Mouse (Mus musculus): ENCODE results near the gene Zbtb16.

Gene Zbtb16

DNA sequence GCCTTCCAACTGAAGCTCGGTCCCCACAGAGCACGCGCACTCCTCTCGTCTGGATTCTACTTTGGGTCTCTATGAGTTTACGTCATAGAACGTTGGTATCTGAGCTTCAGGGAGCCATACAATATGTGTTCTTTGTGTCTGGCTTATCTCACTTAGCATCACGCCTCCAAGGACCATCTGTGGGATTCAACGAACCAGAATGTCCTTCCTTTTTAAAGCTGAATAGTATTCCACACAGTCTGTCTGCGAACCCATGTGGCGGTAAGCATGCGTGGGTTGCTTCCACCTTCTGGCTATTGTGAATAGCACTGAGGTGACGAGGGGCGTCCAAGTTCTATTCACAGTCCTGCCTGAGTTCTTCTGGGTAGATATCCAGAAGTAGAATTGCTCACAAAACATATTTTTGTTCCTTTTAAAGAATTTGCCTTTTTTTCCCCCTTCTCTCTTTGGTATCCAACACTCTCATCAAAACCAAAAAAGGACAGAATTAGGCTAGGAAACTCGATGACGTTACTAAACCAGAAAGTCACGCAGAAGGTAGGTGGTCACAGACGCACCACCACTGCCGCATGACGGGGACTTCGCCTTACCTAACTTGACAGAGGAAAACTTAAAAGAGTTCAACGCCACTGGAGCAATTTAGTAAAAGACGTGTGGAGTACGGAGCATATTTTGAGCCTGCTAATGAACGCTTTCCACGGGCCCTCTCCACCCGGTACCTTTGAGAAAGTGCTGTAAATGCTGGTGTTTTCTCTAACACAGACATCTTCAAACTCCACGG lies 32.4 kb downstream of the Zbtb16 start:
- no peak for DNase-seq (ENCODE audit: low read depth)

DNA sequence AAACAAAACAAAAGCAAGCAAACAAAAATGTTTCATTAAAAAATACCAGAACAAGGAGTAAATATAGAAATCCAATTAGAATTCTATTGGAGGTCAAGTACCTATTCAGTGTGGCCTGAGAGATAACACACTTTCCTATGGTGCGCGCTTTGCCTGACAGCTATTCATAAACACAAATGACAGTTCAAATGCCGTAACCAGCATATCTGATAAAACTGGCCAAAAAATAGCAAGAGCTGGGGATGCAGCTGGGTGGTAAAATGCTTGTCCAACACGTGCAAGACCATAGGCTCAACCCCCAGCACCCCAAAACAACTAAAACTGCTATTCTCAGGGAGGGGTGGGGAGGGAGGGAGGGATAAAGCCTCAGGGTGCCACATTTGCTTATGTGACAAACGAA lies 33.6 kb downstream of the Zbtb16 start:
- DNase-seq (ENCODE audit: low read depth) = no peak

DNA sequence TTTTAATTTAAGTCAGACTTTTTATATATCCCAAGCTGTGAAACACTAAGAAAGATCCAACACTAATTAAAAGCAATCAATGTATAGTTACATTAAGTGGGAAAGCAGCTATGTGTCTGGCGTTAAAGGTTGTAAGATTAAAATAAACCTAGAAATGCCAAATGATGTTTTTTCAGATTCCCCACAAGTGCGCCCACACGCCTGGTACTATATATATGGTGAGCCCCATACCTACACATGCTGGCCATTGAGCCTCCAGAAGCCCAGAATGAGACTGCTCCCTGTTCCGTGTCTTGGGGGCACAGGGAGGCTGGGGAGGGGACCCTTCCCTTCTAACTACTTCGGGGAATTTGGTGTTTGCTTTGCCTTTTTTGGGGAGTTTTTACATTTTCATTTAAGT lies 34.7 kb downstream of the Zbtb16 start:
- DNase-seq (ENCODE audit: low read depth) = no peak

DNA sequence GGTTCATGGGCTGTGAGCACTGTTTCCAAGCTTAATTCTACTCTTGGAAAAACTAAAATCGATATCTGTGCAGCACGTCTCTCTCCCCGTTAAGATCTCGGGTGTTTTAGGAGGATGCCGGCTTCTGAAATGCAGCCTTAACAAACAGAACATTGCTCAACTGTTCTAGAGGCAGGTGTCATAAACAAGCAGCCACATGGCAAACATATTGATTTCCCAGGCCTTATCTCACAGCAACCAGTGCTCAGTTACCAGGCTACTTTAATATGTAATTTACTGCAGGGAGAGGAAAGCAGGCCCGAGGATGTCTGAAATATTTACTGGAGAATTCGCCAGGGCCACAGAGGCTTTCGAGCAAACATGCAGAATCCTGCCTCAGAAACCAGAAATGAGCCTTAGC lies 35.4 kb downstream of the Zbtb16 start:
- no peak for DNase-seq (ENCODE audit: low read depth)

DNA sequence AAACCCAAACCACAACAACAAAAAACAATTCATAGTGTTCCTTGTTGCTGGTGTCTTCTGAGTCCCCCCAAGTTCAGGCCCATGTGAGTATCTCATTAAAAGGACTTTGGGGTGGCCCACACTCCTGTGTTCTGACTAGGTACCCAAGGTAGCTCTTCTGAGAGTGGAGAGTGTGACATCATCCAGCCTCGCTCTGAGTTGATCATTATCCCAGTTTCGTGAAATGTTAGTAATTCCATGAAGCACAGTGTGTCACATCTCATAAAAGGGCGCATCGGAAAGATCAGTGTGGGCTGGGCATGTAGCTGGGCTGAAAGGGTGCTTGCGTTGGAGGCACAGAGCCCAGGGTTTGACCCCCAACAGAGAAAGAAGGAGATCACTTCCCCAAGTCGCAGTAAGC lies 38.0 kb downstream of the Zbtb16 start:
- no peak for DNase-seq (ENCODE audit: low read depth)

DNA sequence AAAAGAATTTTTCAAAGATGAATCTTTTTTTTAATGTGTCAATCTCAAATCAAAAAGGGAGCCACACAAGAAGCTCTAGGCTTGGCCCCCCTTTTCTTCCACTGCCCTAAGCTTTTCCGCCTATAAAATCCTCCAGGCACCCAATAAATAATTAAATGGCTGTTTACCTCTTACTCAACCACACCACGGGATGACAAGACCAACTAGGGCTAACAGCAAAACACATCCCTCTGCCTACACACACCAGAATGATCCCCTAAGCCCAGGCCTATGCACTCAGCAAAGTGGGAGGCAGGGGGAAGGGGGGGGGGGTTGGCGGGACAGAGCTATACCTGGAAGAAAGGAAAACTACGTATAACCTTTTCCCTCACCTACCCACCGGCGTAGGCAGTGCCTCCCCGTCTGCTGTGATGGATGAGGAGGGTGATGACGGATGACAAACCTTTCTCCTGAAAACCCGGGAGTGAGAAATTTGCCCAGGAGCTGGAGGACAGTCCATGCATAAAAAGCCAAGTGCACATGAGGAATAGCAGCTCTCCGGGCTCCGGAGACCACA lies 39.7 kb downstream of the Zbtb16 start:
- no peak for DNase-seq (ENCODE audit: low read depth)

DNA sequence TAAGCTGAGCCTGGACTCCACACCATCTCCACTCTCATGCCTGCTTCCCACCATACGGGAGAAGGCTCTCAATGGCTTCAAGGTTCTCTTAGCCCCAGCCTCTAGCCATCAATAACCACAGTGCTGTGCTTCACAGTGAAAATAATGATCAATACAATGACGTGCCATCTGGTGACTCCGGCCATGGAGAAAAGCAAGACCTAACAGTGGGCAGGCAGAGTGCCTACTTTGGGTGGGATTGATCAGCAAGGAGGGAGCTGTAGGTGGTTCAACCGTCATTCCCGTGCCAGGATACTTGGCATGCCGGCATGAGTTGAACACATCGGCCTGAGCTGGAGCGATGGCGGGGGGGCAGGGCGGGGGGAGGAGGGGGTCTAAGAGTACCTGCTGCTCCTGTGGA lies 40.3 kb downstream of the Zbtb16 start:
- DNase-seq (ENCODE audit: low read depth) = no peak

DNA sequence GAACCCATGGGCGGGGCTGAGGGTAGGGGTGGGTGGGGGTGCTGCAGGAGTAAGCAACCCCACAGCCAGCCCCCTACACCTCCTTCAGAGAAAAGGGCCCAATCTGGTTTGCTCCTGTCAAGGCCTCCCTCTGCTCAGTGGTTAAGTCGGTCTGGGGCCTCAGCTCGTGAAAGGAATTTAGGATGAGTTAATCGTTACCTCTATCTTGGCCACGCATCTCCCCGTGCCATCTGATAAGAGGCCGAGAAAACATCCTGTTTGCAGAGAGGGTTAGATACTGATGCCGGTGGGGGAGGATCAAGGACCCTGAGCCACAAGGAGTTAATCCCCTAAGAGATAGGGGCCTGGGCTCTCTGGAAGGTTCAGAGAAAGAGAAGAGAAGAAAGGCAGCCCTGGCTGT lies 40.9 kb downstream of the Zbtb16 start:
- DNase-seq (ENCODE audit: low read depth) = peak; percentile 9

DNA sequence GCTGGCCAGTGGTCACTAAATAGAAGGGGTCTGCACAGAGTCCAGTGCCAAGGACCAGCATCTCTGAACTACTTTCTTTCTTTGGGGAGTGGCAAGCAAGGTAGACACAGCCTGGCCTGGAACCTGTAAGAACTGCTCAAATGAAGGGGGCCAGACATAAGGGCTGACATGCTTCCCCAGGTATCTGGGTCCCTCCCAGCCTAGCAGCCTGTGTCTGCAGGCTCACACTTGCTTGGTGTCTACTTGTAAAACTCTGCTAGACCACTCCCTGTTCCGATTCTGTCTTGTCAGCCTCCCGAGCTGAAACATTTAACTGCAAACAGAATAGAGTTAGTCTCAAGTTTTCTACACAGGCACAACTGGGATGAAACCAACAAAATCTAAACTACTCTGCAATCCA lies 41.6 kb downstream of the Zbtb16 start:
- no peak for DNase-seq (ENCODE audit: low read depth)

DNA sequence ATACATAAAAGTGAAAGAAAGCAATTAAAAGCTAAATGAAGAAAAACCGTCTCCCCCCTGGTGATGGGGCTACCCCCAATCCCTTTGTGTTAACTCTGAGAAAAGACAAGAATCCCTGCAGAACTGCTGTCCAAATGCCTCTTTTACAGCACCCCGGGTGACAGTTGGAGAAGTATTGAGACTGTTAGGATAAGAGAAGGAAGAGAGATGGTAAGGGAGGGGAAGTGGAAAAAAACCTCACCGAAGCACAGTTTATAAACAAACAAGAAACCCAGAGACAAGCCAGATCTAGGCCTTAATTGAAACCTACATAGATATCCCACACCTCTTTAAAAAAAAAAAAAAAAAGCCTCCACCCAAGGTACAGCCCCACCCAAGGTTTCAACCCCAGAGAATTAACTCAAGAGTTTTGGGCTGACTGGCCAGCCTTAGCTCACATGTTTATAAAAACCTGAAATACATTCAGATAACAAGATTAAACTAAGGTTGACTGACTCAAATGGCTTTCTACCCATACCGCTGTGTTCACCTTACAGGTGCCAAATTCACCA lies 42.3 kb downstream of the Zbtb16 start:
- no peak for DNase-seq (ENCODE audit: low read depth)

DNA sequence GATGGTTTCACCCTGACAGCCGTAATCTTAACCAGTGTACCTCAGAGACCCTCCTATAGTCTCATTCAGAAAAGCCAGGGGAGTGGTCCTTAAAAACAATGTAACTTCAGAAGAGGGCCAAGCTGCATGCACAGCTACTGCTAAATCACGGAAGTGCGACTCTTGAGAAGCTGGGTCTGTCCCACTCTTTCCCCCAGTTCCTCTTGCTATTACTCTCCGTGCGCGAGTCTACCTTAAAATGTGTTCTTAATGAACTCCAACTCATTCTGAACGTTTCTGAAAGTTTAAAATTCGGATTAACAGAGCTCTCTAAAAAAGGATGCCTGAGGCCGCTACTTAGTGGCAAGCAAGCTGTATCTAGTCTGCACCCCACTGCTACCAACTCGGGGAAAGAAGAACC lies 45.4 kb downstream of the Zbtb16 start:
- DNase-seq (ENCODE audit: low read depth) = no peak

DNA sequence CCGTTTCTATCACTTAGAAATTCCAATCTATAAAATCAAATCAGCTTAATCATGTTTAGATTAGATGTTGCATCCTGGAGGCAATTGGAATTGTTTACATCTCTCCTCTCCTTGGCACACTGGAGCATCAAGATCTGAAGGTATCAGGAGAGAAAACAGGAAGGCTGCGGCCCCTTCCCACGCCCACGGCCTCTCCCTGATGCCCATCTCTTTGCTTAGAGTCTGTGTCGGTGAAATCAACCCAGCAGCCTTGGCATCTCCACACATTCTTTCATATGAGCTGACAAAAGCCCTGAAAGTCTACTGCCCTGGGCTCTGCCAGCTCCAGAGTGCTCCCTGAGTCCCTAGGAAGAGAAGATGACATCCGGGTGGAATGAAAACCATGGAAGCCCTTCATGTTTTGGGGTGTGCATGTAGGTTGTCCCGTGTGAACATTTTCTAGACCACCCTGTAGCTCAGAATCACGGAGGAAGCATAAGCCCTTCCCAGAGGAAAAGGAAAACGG lies 48.1 kb downstream of the Zbtb16 start:
- DNase-seq (ENCODE audit: low read depth) = no peak

DNA sequence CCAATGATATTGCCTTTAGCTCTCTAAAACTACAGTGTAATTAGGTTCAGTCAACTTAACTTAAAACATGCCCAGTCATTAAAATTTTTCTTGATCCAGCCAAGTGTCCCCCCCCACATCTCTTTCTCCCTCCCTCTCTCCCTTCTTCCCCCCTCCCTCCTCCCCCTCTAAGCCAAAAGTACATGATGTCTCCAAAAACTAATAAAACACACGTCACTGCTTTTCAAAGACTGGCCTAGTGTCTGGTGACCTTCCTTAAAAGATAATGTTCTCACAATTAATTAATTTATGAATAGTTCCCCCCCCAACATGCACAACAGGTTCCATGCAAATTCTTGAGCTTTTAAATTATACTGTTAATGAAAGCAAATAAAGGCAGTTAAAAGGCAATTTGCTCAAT lies 48.7 kb downstream of the Zbtb16 start:
- no peak for DNase-seq (ENCODE audit: low read depth)

DNA sequence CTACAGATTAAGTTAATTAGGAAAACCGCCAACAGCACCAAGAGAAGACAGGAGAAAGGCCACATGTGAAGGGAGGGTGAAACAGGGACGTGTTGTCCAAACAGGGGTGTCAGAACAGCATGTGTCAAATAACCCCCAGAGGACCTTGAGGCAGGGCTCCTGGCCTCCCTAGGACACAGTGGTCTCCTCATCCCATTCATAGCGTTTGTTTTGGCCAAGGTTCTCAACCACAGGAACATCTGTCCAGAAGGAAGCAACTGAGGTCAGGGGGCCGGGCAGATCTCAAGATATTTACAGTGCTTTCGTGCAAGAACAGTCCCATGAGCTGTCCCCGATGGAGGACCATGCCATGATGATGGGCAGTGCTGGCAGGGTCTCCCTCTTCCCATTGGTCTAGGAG lies 49.2 kb downstream of the Zbtb16 start:
- DNase-seq (ENCODE audit: low read depth) = no peak

DNA sequence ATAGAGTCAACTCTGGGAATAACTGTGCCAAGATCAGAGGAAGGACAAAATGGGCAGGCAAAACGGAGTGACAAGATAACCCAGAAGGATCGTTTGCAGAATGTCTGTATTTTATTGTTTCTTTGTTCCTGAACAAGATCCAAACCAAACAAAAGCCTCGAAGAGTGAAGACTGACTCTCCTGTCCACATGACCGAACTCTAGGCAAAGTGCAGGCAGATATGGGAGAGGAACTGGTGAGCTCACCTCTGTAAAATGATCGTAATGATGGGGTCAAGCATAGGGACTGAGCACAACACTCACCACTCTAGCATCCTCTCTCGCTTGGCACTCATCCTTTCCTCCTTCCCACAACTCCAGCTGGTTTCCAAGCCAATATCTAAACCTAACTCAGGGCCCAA lies 51.1 kb downstream of the Zbtb16 start:
- DNase-seq (ENCODE audit: low read depth) = no peak

DNA sequence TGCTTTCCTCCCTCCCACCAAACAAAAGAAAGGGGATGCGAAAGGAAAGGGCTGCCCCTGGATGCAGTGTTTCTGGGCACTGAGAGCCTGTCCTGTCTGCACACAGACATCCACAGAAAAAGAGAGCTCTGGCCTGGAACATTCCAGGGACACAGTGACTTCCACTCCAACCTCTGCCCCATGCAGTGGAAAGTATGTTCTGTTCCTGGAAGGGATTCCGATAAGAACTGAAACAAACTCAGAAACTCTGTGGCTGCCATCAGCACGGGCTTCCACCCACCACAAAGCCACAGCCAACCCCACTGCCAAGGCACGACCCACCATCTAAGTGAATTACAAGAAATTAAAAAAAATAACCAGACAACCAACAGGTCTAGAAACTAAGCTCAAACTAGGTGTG lies 52.7 kb downstream of the Zbtb16 start:
- DNase-seq (ENCODE audit: low read depth) = no peak

DNA sequence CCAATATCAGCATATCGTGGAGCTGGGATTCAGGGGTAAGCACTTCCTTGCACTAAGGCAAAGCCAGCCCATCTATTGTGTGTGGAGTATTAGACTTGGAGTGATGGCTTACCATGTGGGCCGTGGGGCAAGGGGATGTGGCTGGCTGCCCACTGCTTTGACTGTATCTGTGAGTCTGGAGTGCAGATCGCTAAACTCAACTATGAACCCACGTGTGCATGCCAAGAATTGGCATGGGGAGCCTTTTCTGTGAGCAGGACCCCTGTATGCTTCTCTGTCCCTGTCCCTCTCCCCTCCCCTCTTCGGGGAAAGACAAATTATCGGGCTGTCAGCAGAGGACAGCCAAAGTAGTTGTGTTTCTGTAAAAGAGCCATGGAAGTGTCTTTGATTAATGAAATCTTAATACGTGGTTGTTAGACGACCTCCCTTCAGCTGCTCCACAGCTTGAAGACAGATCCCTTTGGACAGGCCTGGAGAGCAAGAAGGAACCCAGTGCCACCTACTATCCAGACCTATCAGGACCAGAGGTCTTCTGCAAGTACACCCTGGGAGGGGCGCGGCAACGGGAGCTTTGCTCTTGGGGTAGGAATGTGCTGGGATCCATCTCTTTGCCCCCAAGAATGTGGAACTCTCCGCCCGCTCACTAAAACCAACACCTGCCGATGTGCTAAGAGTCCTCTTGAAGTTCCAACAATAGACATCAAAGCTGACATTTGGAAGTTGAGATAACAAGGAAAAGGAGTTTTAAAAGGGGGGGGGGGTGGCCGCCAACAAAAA lies 53.5 kb downstream of the Zbtb16 start:
- DNase-seq (ENCODE audit: low read depth) = no peak

DNA sequence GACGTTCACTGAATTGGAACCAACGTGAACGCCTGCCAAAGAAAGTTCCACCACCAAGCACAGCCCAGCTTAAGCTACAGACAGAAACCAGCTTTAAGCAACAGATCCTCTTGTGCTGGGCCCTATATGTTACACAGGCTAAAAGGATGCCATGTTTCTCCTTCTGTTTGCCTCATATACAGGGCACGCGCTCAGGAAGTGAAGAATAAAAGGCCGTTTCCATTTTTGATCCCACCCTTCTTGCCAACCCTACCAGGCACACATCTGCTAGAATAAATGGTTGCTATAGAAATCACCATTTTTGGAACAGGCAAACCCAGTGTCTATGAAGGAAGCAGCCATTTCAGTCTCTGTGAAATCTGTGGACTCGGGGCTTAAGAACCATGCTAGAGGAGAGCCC lies 59.8 kb downstream of the Zbtb16 start:
- no peak for DNase-seq (ENCODE audit: low read depth)

DNA sequence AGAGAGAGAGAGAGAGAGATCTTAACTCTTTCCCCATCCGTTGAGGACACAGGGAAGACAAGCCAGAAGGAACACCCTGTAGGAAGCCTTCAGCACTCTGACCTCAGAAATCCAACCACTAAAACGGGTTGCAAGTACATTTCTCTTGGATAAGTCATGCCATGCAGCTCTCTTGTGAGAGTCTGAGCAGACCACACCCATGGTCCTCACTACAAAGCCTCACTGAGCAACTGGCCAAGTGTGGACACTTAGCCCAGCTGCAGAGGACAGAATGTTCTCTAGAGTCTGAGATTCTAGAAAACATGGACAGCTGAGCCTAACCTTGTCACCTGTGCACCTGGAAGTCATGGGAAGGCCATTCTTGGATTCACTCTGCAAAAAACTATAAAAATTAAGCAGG lies 60.5 kb downstream of the Zbtb16 start:
- DNase-seq (ENCODE audit: low read depth) = no peak

DNA sequence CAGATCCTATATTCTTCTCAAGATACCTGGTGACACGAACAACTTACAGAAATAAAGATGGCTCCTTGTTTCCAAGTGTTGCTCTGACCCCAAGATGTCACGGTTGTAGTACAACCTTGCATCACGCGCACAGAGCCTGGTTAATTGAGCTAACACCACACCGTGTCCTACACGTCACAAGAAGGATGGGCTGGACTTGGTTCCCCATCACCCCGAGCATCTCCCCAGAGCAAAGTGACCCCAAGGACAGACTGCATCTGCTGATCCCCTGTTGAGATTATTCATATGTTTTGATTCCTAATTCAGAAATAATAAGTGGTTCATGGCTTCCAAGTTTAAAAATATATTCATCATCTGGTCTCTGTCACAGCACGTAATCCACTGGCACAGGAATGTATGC lies 62.3 kb downstream of the Zbtb16 start:
- DNase-seq (ENCODE audit: low read depth) = no peak

DNA sequence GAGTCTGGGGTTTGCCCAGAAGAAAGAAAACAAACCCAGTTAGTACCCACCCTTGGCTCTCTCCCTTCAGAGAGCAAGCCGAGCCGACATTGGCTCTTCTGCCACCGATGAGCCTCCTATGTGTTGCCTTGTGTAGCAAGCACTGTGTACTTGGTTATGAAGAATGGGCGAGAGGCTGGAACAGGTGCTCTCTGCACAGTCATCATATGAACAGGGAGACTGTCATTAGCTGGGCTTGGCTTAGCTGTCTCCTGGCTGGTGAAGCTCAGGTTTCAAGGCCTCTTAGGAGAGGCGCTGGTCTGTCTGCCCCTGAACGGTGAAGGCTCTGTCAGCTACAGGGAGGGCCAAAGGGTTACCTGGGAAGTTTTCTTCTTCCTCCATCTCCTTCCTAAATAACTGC lies 62.9 kb downstream of the Zbtb16 start:
- no peak for DNase-seq (ENCODE audit: low read depth)

DNA sequence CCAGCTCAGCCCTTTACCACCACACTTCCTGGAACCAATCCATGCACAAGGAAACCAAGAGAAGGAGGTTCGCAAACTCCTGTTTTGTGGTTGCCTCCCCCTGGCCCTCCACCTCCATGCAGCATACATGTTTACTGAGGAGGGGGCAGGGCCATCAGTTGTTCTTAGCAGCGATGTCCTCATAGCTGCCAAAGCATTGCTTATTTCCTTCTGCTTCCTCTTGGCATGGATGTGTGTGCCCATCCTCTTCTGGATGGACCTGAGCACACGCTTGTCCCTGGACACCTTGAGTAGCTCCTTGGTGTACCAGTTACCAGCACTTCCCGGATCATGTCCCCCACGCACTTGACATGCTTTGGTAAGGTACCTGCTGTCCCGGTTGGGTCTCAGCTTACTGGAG lies 64.5 kb downstream of the Zbtb16 start:
- DNase-seq (ENCODE audit: low read depth) = no peak

DNA sequence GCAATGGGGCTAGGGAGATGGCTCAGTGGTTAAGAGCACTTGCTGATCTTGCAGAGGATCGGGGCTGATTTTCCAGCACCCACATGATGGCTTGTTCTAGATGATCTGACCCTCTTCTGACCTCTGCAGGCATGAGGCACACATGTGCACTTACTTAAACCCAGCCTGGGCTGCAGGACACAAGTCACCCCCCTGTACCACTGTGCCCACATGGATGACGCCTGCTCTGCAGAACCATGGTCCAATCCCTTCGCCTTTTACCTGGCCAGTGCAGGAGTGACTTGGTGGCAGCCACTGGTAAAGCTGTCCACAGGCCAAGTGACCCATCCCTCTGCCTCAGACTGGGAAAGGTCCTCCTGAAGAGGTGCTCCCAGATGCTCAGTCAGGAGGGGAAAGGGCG lies 67.1 kb downstream of the Zbtb16 start:
- no peak for DNase-seq (ENCODE audit: low read depth)

Measured in naive thymus-derived CD4-positive, alpha-beta T cell, adult 2 months (primary cell).